Mouse (Mus musculus) C3H10T1/2 (cell line): ENCODE data around the gene Fam83g. TPM values are rescaled to one million over a fixed set of nuclear protein-coding genes. Genes with fewer than 3 reads are reported as not detected.

Experiments used
- polyA plus RNA-seq, 2 experiments: library from polyadenylated mRNA; unstranded; fragments of >200 nt; fragmentation: generic; extraction: Trizol; gene quantifications; one replicate each; pipeline ENCODE4 v1.2.1; 2012; ENCODE audit warnings: missing spikeins in 2 of 2

Gene Fam83g
- under 1 TPM; 0.01 TPM for polyA plus RNA-seq

DNA sequence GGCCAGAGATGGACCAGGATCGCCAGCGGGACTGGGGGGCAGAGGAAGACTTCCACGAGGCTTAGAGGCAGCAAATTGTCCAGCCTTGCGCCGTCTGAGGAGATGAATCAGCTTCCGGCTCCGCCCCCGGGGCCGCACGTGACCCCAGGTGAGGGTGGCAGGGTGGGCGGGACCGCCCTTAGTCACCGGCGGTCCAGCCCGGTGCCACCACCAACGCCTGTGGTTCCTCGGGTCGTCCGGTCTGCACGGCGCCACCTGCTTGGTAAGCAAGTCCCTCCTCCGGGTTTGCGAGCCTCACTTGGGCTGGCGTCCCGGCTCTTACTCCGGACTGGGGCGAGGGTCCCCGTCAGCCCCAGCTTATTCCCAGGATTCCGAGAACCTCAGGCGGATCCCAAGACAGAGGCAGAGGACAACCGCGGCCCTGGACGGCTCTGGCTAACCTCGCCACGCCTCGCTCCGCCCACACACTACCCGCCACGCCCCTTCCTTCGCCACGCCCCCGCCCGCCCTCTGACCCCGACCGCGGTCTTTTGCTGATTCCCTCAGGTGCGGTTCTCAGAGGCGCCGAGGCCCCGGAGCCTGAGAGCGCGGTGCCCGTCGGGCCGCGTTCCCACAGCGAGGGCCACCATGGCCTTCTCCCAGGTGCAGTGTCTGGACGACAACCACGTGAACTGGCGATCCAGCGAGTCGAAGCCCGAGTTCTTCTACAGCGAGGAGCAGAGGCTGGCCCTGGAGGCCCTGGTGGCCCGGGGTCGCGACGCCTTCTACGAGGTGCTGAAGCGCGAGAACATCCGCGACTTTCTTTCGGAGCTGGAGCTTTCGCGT, at the start of gene Fam83g:
Gene Fam83g, plus strand, starts transcription at position 185 of the 825 bp plus-strand sequence.

GRCm38 (mm10) chr11:61652686-61653447, 31.0 kb upstream of the Fam83g start, which contains the start of gene Grap:
Gene Grap (plus strand): TSS chr11:61653265.

DNA sequence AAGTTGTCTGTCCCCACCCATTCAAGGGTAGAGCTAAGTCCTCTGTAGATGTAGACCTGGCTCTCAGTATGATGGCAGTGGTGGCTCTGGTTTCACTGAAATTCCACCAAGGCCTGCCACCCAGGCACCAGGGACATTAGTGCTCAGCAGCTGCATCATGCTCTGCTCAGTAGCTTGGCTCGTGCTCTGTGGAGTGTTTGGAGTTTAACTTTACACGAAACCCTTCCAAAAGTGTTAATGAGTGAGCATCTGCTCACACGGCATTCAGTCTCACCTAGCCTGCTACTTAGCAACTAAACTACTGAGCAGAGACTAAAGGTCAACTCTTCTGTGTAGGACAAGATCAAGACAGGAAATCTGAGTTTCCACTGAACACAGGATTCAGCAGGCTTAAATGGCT, 36.7 kb downstream of the Fam83g start, which contains the start of gene Slc5a10:
Gene Slc5a10, minus strand, starts transcription at position 191 of the 400 bp plus-strand sequence.

Other genes with a start within 250 kb of the Fam83g start
- under 1 TPM in 1 of 2 experiments, not detected in 1; 0.79 TPM for gene Rnf112, start 230.0 kb upstream of the Fam83g start, polyA plus RNA-seq
- gene Mfap4, start 198.7 kb upstream of the Fam83g start, polyA plus RNA-seq: 10 to 100 TPM in 1 of 2 experiments, under 1 TPM in 1; 0.04 to 13.4 TPM
- 10 to 100 TPM; 15.3 to 42.0 TPM for gene Mapk7, start 189.7 kb upstream of the Fam83g start, polyA plus RNA-seq
- 100 to 1,000 TPM in 1 of 2 experiments, 10 to 100 TPM in 1; 74.8 to 109 TPM for gene B9d1, start 178.9 kb upstream of the Fam83g start, polyA plus RNA-seq
- 10 to 100 TPM in 1 of 2 experiments, 1 to 10 TPM in 1; 3.6 to 18.8 TPM for gene Epn2, start 104.4 kb upstream of the Fam83g start, polyA plus RNA-seq
- gene Grap, start 30.8 kb upstream of the Fam83g start, polyA plus RNA-seq: under 1 TPM; 0.04 to 0.05 TPM
- gene Slc5a10, start 36.7 kb downstream of the Fam83g start, polyA plus RNA-seq: not detected
- 10 to 100 TPM in 1 of 2 experiments, 1 to 10 TPM in 1; 2.7 to 23.2 TPM for gene Prpsap2, start 78.0 kb downstream of the Fam83g start, polyA plus RNA-seq
- 10 to 100 TPM in 1 of 2 experiments, under 1 TPM in 1; 0.78 to 11.8 TPM for gene Ulk2, start 171.0 kb downstream of the Fam83g start, polyA plus RNA-seq
- 1 to 10 TPM in 1 of 2 experiments, under 1 TPM in 1; 0.68 to 7.1 TPM for gene Akap10, start 246.2 kb downstream of the Fam83g start, polyA plus RNA-seq